In genomic region chr8:95377863-95378291, GRCm38 (mm10) we compare ENCODE assay signal across 9 mouse cellular contexts. TPM values are rescaled to one million over a fixed set of nuclear protein-coding genes. Genes with fewer than 3 reads are reported as not detected.
DNase-seq lines count a peak whose midpoint lies in the region; ATAC-seq lines count a peak whose summit lies in the region.
"Had no signal": no experiment of that assay in that cellular context is flagged by ENCODE, and none has a peak within 500 bp of the region (broad histone marks: within the 10 kb centered on the region; RNA-seq: fewer than 3 reads in every experiment).

No protein-coding gene starts in this region.

- no peaks in the 10 kb centered on the region for H3K9me3 ChIP-seq in limb, embryonic 13.5 days
- no peaks in the 10 kb centered on the region for H3K9me3 ChIP-seq in midbrain, embryonic 11.5 days (ENCODE audit: control insufficient read depth, low read length)
- no peaks in the 10 kb centered on the region for H3K9me3 ChIP-seq in forebrain, embryonic 12.5 days

- H3K4me1 ChIP-seq in limb, embryonic 13.5 days = peaks cover 13% of the 10 kb centered on the region; the same call in 1 of the 2 replicates
- no peaks in the 10 kb centered on the region for H3K4me1 ChIP-seq in midbrain, embryonic 11.5 days (ENCODE audit: control insufficient read depth, insufficient read depth, low read length)
- no peaks in the 10 kb centered on the region for H3K4me1 ChIP-seq in forebrain, embryonic 12.5 days

- WGBS in limb, embryonic 13.5 days = 19% methylated on average over 7 of the region's 7 CpGs
- 62% methylated on average over 7 of the region's 7 CpGs for WGBS in midbrain, embryonic 11.5 days
- 73% methylated on average over 7 of the region's 7 CpGs for WGBS in forebrain, embryonic 12.5 days

- H3K27ac ChIP-seq in limb, embryonic 13.5 days = no peak overlapping the region
- H3K27ac ChIP-seq in midbrain, embryonic 11.5 days (ENCODE audit: low read depth, low read length) = no peak overlapping the region
- no peak overlapping the region for H3K27ac ChIP-seq in forebrain, embryonic 12.5 days

- no peak overlapping the region for H3K9ac ChIP-seq in limb, embryonic 13.5 days
- H3K9ac ChIP-seq in midbrain, embryonic 11.5 days (ENCODE audit: low read length) = no peak overlapping the region
- no peak overlapping the region for H3K9ac ChIP-seq in forebrain, embryonic 12.5 days

- DNase-seq in urinary bladder, postnatal 36 days (ENCODE audit: low spot score in 2 of 2) = peak; percentile 55 to 77
- DNase-seq in urinary bladder, postnatal 10 days (ENCODE audit: low spot score) = no peak
- peak; percentile 62 for DNase-seq in heart, postnatal 4 days
- DNase-seq in right cerebral cortex, postnatal 4 days = no peak
- DNase-seq in midbrain, embryonic 11.5 days (ENCODE audit: low spot score, missing footprints) = no peak
- no peak for DNase-seq in right cerebral cortex, postnatal 25 days

- H3K36me3 ChIP-seq in limb, embryonic 13.5 days = no peaks in the 10 kb centered on the region
- peaks cover 2% of the 10 kb centered on the region; the same call in 1 of the 2 replicates for H3K36me3 ChIP-seq in midbrain, embryonic 11.5 days (ENCODE audit: control insufficient read depth, insufficient read depth, low read length)
- H3K36me3 ChIP-seq in forebrain, embryonic 12.5 days (replicated peaks) = peaks cover 9% of the 10 kb centered on the region

- H3K4me3 ChIP-seq in limb, embryonic 13.5 days = no peak overlapping the region
- H3K4me3 ChIP-seq in midbrain, embryonic 11.5 days (ENCODE audit: low read depth, low read length) = no peak overlapping the region
- H3K4me3 ChIP-seq in forebrain, embryonic 12.5 days (replicated peaks) = no peak overlapping the region

- peak overlapping the region; percentile 11; the same call in 1 of the 2 replicates for H3K4me2 ChIP-seq in limb, embryonic 13.5 days (replicated peaks)
- H3K4me2 ChIP-seq in midbrain, embryonic 11.5 days = no peak overlapping the region
- no peak overlapping the region for H3K4me2 ChIP-seq in forebrain, embryonic 12.5 days

- ATAC-seq in limb, embryonic 13.5 days (ENCODE audit: low FRiP score, low read depth) = no peak
- no peak for ATAC-seq in midbrain, embryonic 11.5 days (ENCODE audit: low FRiP score)
- ATAC-seq in forebrain, embryonic 12.5 days (ENCODE audit: low FRiP score) = no peak
- ATAC-seq: forebrain, embryonic 14.5 days had no signal

- H3K27me3 ChIP-seq in limb, embryonic 13.5 days = no peaks in the 10 kb centered on the region
- no peaks in the 10 kb centered on the region for H3K27me3 ChIP-seq in midbrain, embryonic 11.5 days (ENCODE audit: control insufficient read depth, insufficient read depth, low read length)
- H3K27me3 ChIP-seq in forebrain, embryonic 12.5 days = no peaks in the 10 kb centered on the region

RNA-seq across cellular contexts. Expression of gene Mmp15, which starts 25.8 kb away (rescaled TPM):
- total RNA-seq in heart, postnatal 4 days (2021) = 100 to 1,000 TPM; 146 to 149 TPM
- 7.7 and 9.2 TPM in 2 replicates for polyA plus RNA-seq in limb, embryonic 13.5 days (2015; fragmentation: Nextera tagmentation; extraction: Ambion mirVana)
- 11.7 and 13.5 TPM in 2 replicates for polyA plus RNA-seq in midbrain, embryonic 11.5 days (2014; fragmentation: Nextera tagmentation; extraction: Ambion mirVana)
- 22.8 and 24.6 TPM in 2 replicates for polyA plus RNA-seq in forebrain, embryonic 12.5 days (2016; fragmentation: Nextera tagmentation; extraction: Ambion mirVana)

RNA-seq across cellular contexts. Expression of gene Usb1, which starts 45.8 kb away (rescaled TPM):
- total RNA-seq in heart, postnatal 4 days (2021) = 10 to 100 TPM; 20.2 to 22.4 TPM
- 43.5 and 46.0 TPM in 2 replicates for polyA plus RNA-seq in limb, embryonic 13.5 days (2015; fragmentation: Nextera tagmentation; extraction: Ambion mirVana)
- 33.3 and 37.6 TPM in 2 replicates for polyA plus RNA-seq in midbrain, embryonic 11.5 days (2014; fragmentation: Nextera tagmentation; extraction: Ambion mirVana)
- polyA plus RNA-seq in forebrain, embryonic 12.5 days (2016; fragmentation: Nextera tagmentation; extraction: Ambion mirVana) = 41.7 and 42.5 TPM in 2 replicates

RNA-seq across cellular contexts. Expression of gene Zfp319, which starts 46.1 kb away (rescaled TPM):
- total RNA-seq in heart, postnatal 4 days (2021) = 10 to 100 TPM; 12.5 to 14.3 TPM
- polyA plus RNA-seq in limb, embryonic 13.5 days (2015; fragmentation: Nextera tagmentation; extraction: Ambion mirVana) = 10.0 and 11.1 TPM in 2 replicates
- 8.3 and 8.6 TPM in 2 replicates for polyA plus RNA-seq in midbrain, embryonic 11.5 days (2014; fragmentation: Nextera tagmentation; extraction: Ambion mirVana)
- polyA plus RNA-seq in forebrain, embryonic 12.5 days (2016; fragmentation: Nextera tagmentation; extraction: Ambion mirVana) = 18.1 and 20.1 TPM in 2 replicates

RNA-seq across cellular contexts. Expression of gene Cfap20, which starts 56.8 kb away (rescaled TPM):
- 10 to 100 TPM; 66.9 to 72.9 TPM for total RNA-seq in heart, postnatal 4 days (2021)
- 154 and 161 TPM in 2 replicates for polyA plus RNA-seq in limb, embryonic 13.5 days (2015; fragmentation: Nextera tagmentation; extraction: Ambion mirVana)
- polyA plus RNA-seq in midbrain, embryonic 11.5 days (2014; fragmentation: Nextera tagmentation; extraction: Ambion mirVana) = 139 and 142 TPM in 2 replicates
- 139 and 140 TPM in 2 replicates for polyA plus RNA-seq in forebrain, embryonic 12.5 days (2016; fragmentation: Nextera tagmentation; extraction: Ambion mirVana)

Comparison
In these comparisons a context has a peak if more than half of its experiments do, and no peak if none do; other contexts are left out.
1. DNase-seq: peak in urinary bladder, postnatal 36 days (2 of 2) and heart, postnatal 4 days (single experiment); none in urinary bladder, postnatal 10 days (single experiment), right cerebral cortex, postnatal 4 days (single experiment), midbrain, embryonic 11.5 days (single experiment) and right cerebral cortex, postnatal 25 days (single experiment).